Mouse (Mus musculus) C2C12 (cell line): ENCODE results near the gene Fgd6. TPM values are rescaled to one million over a fixed set of nuclear protein-coding genes. Genes with fewer than 3 reads are reported as not detected.

ENCODE experiments used
- H3K27me3 ChIP-seq: one replicate; pipeline ENCODE4 v1.6.1; 2011; ENCODE audit not compliant: control insufficient read depth, insufficient read depth, insufficient read length
- H3K36me3 ChIP-seq: one replicate; pipeline ENCODE4 v1.6.1; 2011; ENCODE audit not compliant: control insufficient read depth, insufficient read depth
- H3K4me3 ChIP-seq: one replicate; pipeline ENCODE4 v1.5.1; 2011; ENCODE audit warnings: mild to moderate bottlenecking, control low read depth; ENCODE audit not compliant: poor library complexity, insufficient read depth, severe bottlenecking
- H3K79me2 ChIP-seq: one replicate; pipeline ENCODE4 v1.6.1; 2011; ENCODE audit not compliant: control insufficient read depth, insufficient read depth
- H3K79me3 ChIP-seq: one replicate; pipeline ENCODE4 v1.6.1; 2011; ENCODE audit warnings: low read depth, control low read depth
- H3ac ChIP-seq: one replicate; pipeline ENCODE3; 2011; ENCODE audit warnings: low read depth; ENCODE audit not compliant: control insufficient read depth, insufficient read length
- CEBPB ChIP-seq: IDR thresholded peaks from one replicate; pipeline ENCODE4 v1.6.1; 2011; ENCODE audit warnings: low read depth, mild to moderate bottlenecking, control low read depth, moderate library complexity
- CTCF ChIP-seq: IDR thresholded peaks from one replicate; pipeline ENCODE4 v1.5.1; 2011; ENCODE audit not compliant: control insufficient read depth, insufficient read depth, insufficient read length
- FOSL1 ChIP-seq: IDR thresholded peaks from one replicate; pipeline ENCODE4 v1.8.0; 2011; ENCODE audit warnings: mild to moderate bottlenecking, low read length; ENCODE audit not compliant: poor library complexity, insufficient read depth, severe bottlenecking
- MAX ChIP-seq: IDR thresholded peaks from one replicate; pipeline ENCODE4 v1.6.1; 2011; ENCODE audit warnings: mild to moderate bottlenecking, control low read depth
- MYOD1 ChIP-seq: IDR thresholded peaks from one replicate; pipeline ENCODE4 v1.6.1; 2011; ENCODE audit warnings: low read depth; ENCODE audit not compliant: control insufficient read depth, insufficient read length
- MYOG ChIP-seq: IDR thresholded peaks from one replicate; pipeline ENCODE4 v1.6.1; 2011; ENCODE audit not compliant: control insufficient read depth, insufficient read length; ENCODE audit errors: extremely low read depth
- USF1 ChIP-seq: IDR thresholded peaks from one replicate; pipeline ENCODE4 v1.6.1; 2011; ENCODE audit warnings: low read depth, mild to moderate bottlenecking, control low read depth, moderate library complexity
- polyA plus RNA-seq: library from polyadenylated mRNA; unstranded; fragments of >200 nt; fragmentation: generic; extraction: Trizol; gene quantifications from one replicate; pipeline ENCODE4 v1.2.1, GENCODE M21; 2012; ENCODE audit warnings: missing spikeins

Fgd6 gene
- polyA plus RNA-seq, 1 experiment: 1.3 TPM

DNA sequence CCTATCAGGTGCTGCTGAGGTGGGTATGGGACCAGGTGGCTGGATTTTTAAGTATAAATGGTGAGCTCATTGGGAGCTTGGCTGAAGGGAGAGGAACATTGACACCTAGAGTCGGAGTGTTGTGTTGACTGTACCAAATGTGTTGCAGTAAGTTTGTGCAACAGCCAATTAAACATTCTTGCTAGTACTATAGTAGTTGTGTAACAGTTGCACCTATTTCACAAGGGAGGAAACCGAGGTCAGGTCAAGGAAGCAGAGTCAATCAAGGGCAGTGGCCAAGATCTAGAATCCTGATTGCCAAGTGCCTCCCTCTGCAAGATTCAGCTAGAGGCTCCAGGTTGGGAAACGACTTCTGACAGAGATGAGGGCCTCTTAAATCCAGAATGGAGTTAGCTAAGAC lies 62.3 kb downstream of the Fgd6 start:
- H3K79me3 ChIP-seq: no peaks in the 10 kb centered on the region
- no peak overlapping the region for H3ac ChIP-seq
- TF ChIP-seq FOSL1: no peak
- TF ChIP-seq MAX: no peak
- TF ChIP-seq CEBPB: no peak
- TF ChIP-seq MYOD1: no peak
- TF ChIP-seq MYOG: no peak
- no peak for TF ChIP-seq CTCF
- no peak for TF ChIP-seq USF1
- no peaks in the 10 kb centered on the region for H3K36me3 ChIP-seq
- H3K4me3 ChIP-seq: no peak overlapping the region
- H3K79me2 ChIP-seq: no peaks in the 10 kb centered on the region
- H3K27me3 ChIP-seq: no peaks in the 10 kb centered on the region

DNA sequence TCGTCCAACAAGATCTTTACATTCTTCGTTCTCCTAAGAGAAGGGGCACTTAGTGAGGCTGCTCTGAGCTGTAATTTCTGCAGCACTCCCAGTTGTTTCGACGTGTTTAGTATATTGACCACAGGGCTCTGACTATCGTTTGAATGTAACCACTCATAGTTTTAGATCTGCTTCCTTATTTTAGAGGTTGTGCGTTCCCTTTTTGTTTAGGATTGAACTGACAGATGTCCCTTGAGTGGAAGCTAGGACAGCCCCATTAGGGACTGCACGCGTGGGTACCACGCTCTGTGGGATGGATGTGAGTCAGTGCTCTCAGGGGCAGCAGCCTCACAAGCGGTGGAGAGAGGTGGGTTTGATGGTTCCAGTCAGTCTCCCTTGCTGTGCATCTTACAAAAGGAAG lies 69.7 kb downstream of the Fgd6 start:
- H3K4me3 ChIP-seq: no peak overlapping the region
- H3K36me3 ChIP-seq: no peaks in the 10 kb centered on the region
- H3K79me2 ChIP-seq: no peaks in the 10 kb centered on the region
- no peaks in the 10 kb centered on the region for H3K27me3 ChIP-seq
- no peaks in the 10 kb centered on the region for H3K79me3 ChIP-seq
- H3ac ChIP-seq: no peak overlapping the region
- TF ChIP-seq MAX (no peak), CEBPB (no peak), USF1 (no peak), CTCF (no peak), FOSL1 (no peak), MYOG (no peak), MYOD1 (no peak)

DNA sequence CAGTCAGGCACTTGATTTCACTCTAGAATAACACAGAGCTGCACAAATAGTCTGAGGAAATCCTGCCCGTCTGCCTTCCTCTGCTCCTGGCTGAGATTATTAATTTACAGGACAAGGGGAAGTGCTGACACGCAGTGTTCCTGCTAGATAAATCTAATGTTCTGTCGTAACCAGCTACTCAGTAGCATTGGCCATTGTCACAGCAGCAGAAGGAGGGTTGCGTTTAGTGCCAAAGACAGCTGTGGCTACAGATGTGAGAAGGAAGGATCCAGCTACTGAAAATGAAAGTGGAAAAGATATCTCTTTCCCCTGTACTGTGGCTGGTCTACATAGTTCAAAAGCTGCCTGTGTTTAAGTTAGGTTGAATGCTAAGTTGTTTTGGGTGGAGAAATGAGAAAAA lies 71.4 kb downstream of the Fgd6 start:
- Histone ChIP-seq H3K27me3 (no peaks in the 10 kb centered on the region), H3K79me2 (no peaks in the 10 kb centered on the region), H3K4me3 (no peak overlapping the region), H3K36me3 (no peaks in the 10 kb centered on the region), H3ac (no peak overlapping the region), H3K79me3 (no peaks in the 10 kb centered on the region)
- TF ChIP-seq USF1 (no peak), CTCF (no peak), MYOD1 (no peak), MAX (no peak), MYOG (no peak), FOSL1 (no peak), CEBPB (no peak)

DNA sequence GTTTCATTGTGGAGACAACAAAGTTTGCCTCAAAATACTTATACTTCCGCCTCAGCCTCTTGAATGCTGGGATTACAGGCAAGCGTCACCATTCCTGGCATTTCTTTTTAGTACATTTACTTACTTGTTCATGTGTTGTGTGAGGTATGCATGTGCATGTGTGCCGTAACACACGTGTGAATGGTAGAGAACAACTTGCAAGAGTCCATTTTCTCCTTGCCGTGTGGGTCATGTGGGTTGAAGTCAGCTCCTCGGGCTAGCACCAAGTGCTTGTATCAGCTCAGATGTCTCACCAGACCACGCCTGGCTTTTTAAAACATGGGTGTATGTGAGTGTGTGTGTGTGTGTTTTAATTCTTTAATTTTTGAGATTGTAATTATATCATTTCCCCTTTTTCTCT lies 71.8 kb downstream of the Fgd6 start:
- H3K36me3 ChIP-seq: no peaks in the 10 kb centered on the region
- no peaks in the 10 kb centered on the region for H3K79me3 ChIP-seq
- TF ChIP-seq USF1: no peak
- no peak for TF ChIP-seq CTCF
- no peak for TF ChIP-seq FOSL1
- TF ChIP-seq MYOG: no peak
- TF ChIP-seq MYOD1: no peak
- TF ChIP-seq MAX: no peak
- TF ChIP-seq CEBPB: no peak
- H3ac ChIP-seq: no peak overlapping the region
- H3K27me3 ChIP-seq: no peaks in the 10 kb centered on the region
- H3K4me3 ChIP-seq: no peak overlapping the region
- no peaks in the 10 kb centered on the region for H3K79me2 ChIP-seq

DNA sequence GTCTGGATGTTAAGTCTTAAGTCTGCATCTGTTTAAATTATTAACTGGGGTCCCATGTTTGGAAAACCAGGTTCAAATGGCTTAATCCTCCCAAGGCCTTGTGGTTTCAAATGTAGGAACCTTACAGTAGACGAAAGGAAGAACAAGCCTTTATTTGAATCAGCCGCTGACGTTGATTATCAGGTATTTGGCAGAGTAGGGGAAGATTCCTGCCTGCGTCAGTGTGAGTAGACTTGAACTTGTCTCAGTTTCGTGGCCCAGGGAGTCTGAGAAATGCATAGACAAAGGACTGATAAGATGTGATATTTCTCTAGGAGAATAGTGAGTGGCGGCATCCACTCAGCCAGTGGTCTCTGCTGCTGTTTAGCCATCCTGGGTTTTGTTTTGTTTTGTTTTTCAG lies 73.0 kb downstream of the Fgd6 start:
- Histone ChIP-seq H3K79me3 (no peaks in the 10 kb centered on the region), H3K36me3 (no peaks in the 10 kb centered on the region), H3ac (no peak overlapping the region), H3K27me3 (no peaks in the 10 kb centered on the region), H3K4me3 (no peak overlapping the region), H3K79me2 (no peaks in the 10 kb centered on the region)
- TF ChIP-seq CTCF (no peak), MYOD1 (no peak), MAX (no peak), CEBPB (no peak), FOSL1 (no peak), MYOG (no peak), USF1 (no peak)

DNA sequence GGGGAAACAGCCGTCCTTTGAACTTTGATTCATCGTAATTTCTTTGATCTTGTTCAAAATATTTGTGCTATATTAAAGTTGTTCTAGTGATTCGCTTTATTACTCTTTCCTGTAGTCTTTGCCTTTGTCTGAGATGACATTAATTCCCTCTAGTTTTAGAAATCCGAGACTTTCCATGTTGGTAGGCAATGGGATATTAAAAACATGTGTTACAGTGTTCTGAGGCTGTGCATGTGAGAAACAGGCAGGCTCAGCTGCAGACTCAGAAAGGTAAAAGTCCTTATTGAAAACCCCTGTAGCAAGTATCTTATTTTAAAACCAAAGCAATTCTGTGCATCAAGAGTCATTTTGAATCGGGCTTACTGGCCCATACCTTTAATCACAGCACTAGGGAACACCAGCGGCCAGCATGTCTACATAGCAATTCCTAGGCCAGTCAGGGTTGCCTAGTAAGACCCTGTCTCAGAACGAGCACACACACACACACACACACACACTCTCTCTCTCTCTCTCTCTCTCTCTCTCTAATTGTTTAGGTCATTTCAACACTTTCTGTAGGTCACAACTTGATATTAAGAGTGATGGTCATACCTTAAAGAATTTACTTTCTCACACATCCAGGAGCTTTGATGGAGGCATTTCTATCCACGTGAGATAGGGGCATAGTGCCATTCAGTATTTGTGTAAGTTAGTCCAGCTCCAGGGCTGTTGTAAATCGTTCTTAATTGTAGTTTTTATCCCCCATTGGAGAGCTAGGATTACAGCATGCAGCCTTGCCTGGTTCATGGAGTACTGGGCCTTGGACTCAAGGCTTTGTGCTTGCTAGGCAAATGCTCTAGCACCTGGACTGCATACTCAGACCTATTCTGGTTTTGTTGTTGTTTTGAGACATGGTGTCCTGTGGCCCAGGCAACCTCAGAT lies 75.3 kb downstream of the Fgd6 start:
- Histone ChIP-seq H3K79me3 (no peaks in the 10 kb centered on the region), H3K27me3 (no peaks in the 10 kb centered on the region), H3K79me2 (no peaks in the 10 kb centered on the region), H3K4me3 (no peak overlapping the region), H3ac (no peak overlapping the region), H3K36me3 (no peaks in the 10 kb centered on the region)
- TF ChIP-seq CTCF (no peak), MYOG (no peak), USF1 (no peak), CEBPB (no peak), MYOD1 (no peak), FOSL1 (no peak), MAX (no peak)
